Comparison of ENCODE assay signal across 9 mouse cellular contexts in genomic region chr15:78541606-78542005, GRCm38 (mm10). TPM values are rescaled to one million over a fixed set of nuclear protein-coding genes. Genes with fewer than 3 reads are reported as not detected.
DNase-seq lines count a peak whose midpoint lies in the region; ATAC-seq and TF ChIP-seq lines count a peak whose summit lies in the region.
"Had no signal": no experiment of that assay in that cellular context is flagged by ENCODE, and none has a peak within 500 bp of the region (broad histone marks: within the 10 kb centered on the region; RNA-seq: fewer than 3 reads in every experiment).

No protein-coding gene starts in this region.

- peak; percentile 42 for ATAC-seq in lung, embryonic 16.5 days (ENCODE audit: low read depth)
- 0 out of 2 replicates have a peak, but pooled peaks have one; percentile 25 for ATAC-seq in hindbrain, postnatal 0 days
- ATAC-seq: liver, embryonic 12.5 days had no signal

- H3K9ac ChIP-seq in lung, embryonic 16.5 days (ENCODE audit: low read length): no peak overlapping the region
- H3K9ac ChIP-seq in hindbrain, postnatal 0 days (replicated peaks; ENCODE audit: low read length): no peak overlapping the region
- H3K9ac ChIP-seq: liver, embryonic 12.5 days had no signal

- intact Hi-C loops in gastrocnemius, postnatal 36 days (cut with DNase I): no loop called here

- peaks cover 9% of the 10 kb centered on the region for H3K4me1 ChIP-seq in lung, embryonic 16.5 days (replicated peaks; ENCODE audit: control insufficient read depth, insufficient read depth, low read length)
- H3K4me1 ChIP-seq in hindbrain, postnatal 0 days (ENCODE audit: insufficient read depth, low read length): peaks cover 9% of the 10 kb centered on the region
- H3K4me1 ChIP-seq: liver, embryonic 12.5 days had no signal

- no peak overlapping the region for H3K4me3 ChIP-seq in lung, embryonic 16.5 days (ENCODE audit: low read length)
- H3K4me3 ChIP-seq in hindbrain, postnatal 0 days (ENCODE audit: low read length): no peak overlapping the region
- H3K4me3 ChIP-seq: liver, embryonic 12.5 days had no signal

- no peaks in the 10 kb centered on the region for H3K36me3 ChIP-seq in lung, embryonic 16.5 days (ENCODE audit: control insufficient read depth, insufficient read depth, low read length)
- no peaks in the 10 kb centered on the region for H3K36me3 ChIP-seq in hindbrain, postnatal 0 days (ENCODE audit: insufficient read depth, low read length)
- H3K36me3 ChIP-seq: liver, embryonic 12.5 days had no signal

- peak; percentile 8 for DNase-seq in gastrocnemius, postnatal 10 days
- DNase-seq in gastrocnemius, postnatal 36 days: no peak
- DNase-seq in lung, postnatal 10 days: no peak
- DNase-seq in cerebellum, postnatal 14 days: peak; percentile 83 to 91
- DNase-seq in hindbrain, postnatal 0 days (ENCODE audit: low spot score): peak; percentile 81
- DNase-seq in neural tube, embryonic 10.5 days (ENCODE audit: extremely low spot score, low spot score): no peak
- no peak for DNase-seq in spleen, adult 12 weeks (ENCODE audit: low spot score)

- H3K9me3 ChIP-seq in lung, embryonic 16.5 days (ENCODE audit: control insufficient read depth, low read length): no peaks in the 10 kb centered on the region
- H3K9me3 ChIP-seq in hindbrain, postnatal 0 days (ENCODE audit: low read length): no peaks in the 10 kb centered on the region
- H3K9me3 ChIP-seq: liver, embryonic 12.5 days had no signal

- WGBS in lung, embryonic 16.5 days: 16% methylated on average over 3 of the region's 3 CpGs
- 42% methylated on average over 3 of the region's 3 CpGs for WGBS in hindbrain, postnatal 0 days

- H3K27ac ChIP-seq in lung, embryonic 16.5 days (ENCODE audit: low read length): no peak overlapping the region
- no peak overlapping the region for H3K27ac ChIP-seq in hindbrain, postnatal 0 days
- H3K27ac ChIP-seq: liver, embryonic 12.5 days had no signal

- no peak overlapping the region for H3K4me2 ChIP-seq in lung, embryonic 16.5 days (ENCODE audit: low read depth, low read length)
- no peak overlapping the region for H3K4me2 ChIP-seq in hindbrain, postnatal 0 days (ENCODE audit: low read depth, low read length)
- H3K4me2 ChIP-seq: liver, embryonic 12.5 days had no signal

- peaks cover 2% of the 10 kb centered on the region; the same call in 1 of the 2 replicates for H3K27me3 ChIP-seq in lung, embryonic 16.5 days (ENCODE audit: control insufficient read depth, insufficient read depth, low read depth, low read length)
- no peaks in the 10 kb centered on the region for H3K27me3 ChIP-seq in hindbrain, postnatal 0 days (ENCODE audit: insufficient read depth, low read length)

- no peak for TF ChIP-seq CTCF in hindbrain, postnatal 0 days (IDR thresholded peaks at IDR 0.05; ENCODE audit: low read depth)

RNA-seq across cellular contexts. Expression of gene Sstr3, which starts 2.9 kb away (rescaled TPM):
- under 1 TPM in 1 of 2 experiments, not detected in 1; 0.40 TPM for total RNA-seq in gastrocnemius, postnatal 10 days (2021)
- total RNA-seq in gastrocnemius, postnatal 36 days (2021): not detected
- 0.05 TPM in 1 of 2 replicates, not detected in the other for polyA plus RNA-seq in lung, embryonic 16.5 days (2015; fragmentation: Nextera tagmentation; extraction: Ambion mirVana)
- 3.1 and 4.0 TPM in 2 replicates for total RNA-seq in hindbrain, postnatal 0 days (2014; rRNA removed)
- polyA plus RNA-seq in hindbrain, postnatal 0 days (2015; fragmentation: Nextera tagmentation; extraction: Ambion mirVana): 0.97 and 1.0 TPM in 2 replicates

RNA-seq across cellular contexts. Expression of gene C1qtnf6, which starts 10.4 kb away (rescaled TPM):
- 10 to 100 TPM; 53.5 to 58.3 TPM for total RNA-seq in gastrocnemius, postnatal 10 days (2021)
- total RNA-seq in gastrocnemius, postnatal 36 days (2021): 10 to 100 TPM in 1 of 2 experiments, 1 to 10 TPM in 1; 9.4 to 11.2 TPM
- 38.1 and 39.5 TPM in 2 replicates for polyA plus RNA-seq in lung, embryonic 16.5 days (2015; fragmentation: Nextera tagmentation; extraction: Ambion mirVana)
- 3.1 and 6.1 TPM in 2 replicates for total RNA-seq in hindbrain, postnatal 0 days (2014; rRNA removed)
- 10.0 and 10.2 TPM in 2 replicates for polyA plus RNA-seq in hindbrain, postnatal 0 days (2015; fragmentation: Nextera tagmentation; extraction: Ambion mirVana)

RNA-seq across cellular contexts. Expression of gene Rac2, which starts 31.0 kb away (rescaled TPM):
- total RNA-seq in gastrocnemius, postnatal 10 days (2021): 10 to 100 TPM in 1 of 2 experiments, 1 to 10 TPM in 1; 1.7 to 12.4 TPM
- total RNA-seq in gastrocnemius, postnatal 36 days (2021): 1 to 10 TPM in 1 of 2 experiments, under 1 TPM in 1; 0.42 to 1.4 TPM
- polyA plus RNA-seq in lung, embryonic 16.5 days (2015; fragmentation: Nextera tagmentation; extraction: Ambion mirVana): 23.4 and 39.3 TPM in 2 replicates
- total RNA-seq in hindbrain, postnatal 0 days (2014; rRNA removed): 2.0 and 3.4 TPM in 2 replicates
- 5.0 and 6.8 TPM in 2 replicates for polyA plus RNA-seq in hindbrain, postnatal 0 days (2015; fragmentation: Nextera tagmentation; extraction: Ambion mirVana)

RNA-seq across cellular contexts. Expression of gene Il2rb, which starts 46.5 kb away (rescaled TPM):
- total RNA-seq in gastrocnemius, postnatal 10 days (2021): under 1 TPM in 1 of 2 experiments, not detected in 1; 0.18 TPM
- total RNA-seq in gastrocnemius, postnatal 36 days (2021): not detected
- 0.39 and 1.2 TPM in 2 replicates for polyA plus RNA-seq in lung, embryonic 16.5 days (2015; fragmentation: Nextera tagmentation; extraction: Ambion mirVana)
- total RNA-seq in hindbrain, postnatal 0 days (2014; rRNA removed): 0.10 and 0.29 TPM in 2 replicates
- 0.40 and 0.58 TPM in 2 replicates for polyA plus RNA-seq in hindbrain, postnatal 0 days (2015; fragmentation: Nextera tagmentation; extraction: Ambion mirVana)

RNA-seq across cellular contexts. Expression of gene Cyth4, which starts 55.2 kb away (rescaled TPM):
- 1 to 10 TPM; 3.1 to 7.7 TPM for total RNA-seq in gastrocnemius, postnatal 10 days (2021)
- total RNA-seq in gastrocnemius, postnatal 36 days (2021): 1 to 10 TPM; 2.0 to 2.1 TPM
- polyA plus RNA-seq in lung, embryonic 16.5 days (2015; fragmentation: Nextera tagmentation; extraction: Ambion mirVana): 11.1 and 11.8 TPM in 2 replicates
- total RNA-seq in hindbrain, postnatal 0 days (2014; rRNA removed): 6.4 and 6.8 TPM in 2 replicates
- polyA plus RNA-seq in hindbrain, postnatal 0 days (2015; fragmentation: Nextera tagmentation; extraction: Ambion mirVana): 5.7 and 7.2 TPM in 2 replicates

Comparison
In these comparisons a context has a peak if more than half of its experiments do, and no peak if none do; other contexts are left out.
1. DNase-seq: peak in gastrocnemius, postnatal 10 days (single experiment), cerebellum, postnatal 14 days (2 of 2) and hindbrain, postnatal 0 days (single experiment); none in gastrocnemius, postnatal 36 days (0 of 2), lung, postnatal 10 days (single experiment), neural tube, embryonic 10.5 days (single experiment) and spleen, adult 12 weeks (single experiment).